Mouse (Mus musculus) hindbrain, embryonic 15.5 days (tissue): ENCODE results near the gene Mal. TPM values are rescaled to one million over a fixed set of nuclear protein-coding genes. Genes with fewer than 3 reads are reported as not detected.
"Not testable (repeated sequence)": the region's sequence is repeated elsewhere in the genome, so short reads cannot be mapped to it uniquely, and the experiment has no call there.

ENCODE experiments used
- ATAC-seq: fragments of 200-750 bp; cut with Nextera tagmentation; 2 replicates; pipeline ENCODE4 v1.8.0; 2017; ENCODE audit warnings: low read depth, moderate number of reproducible peaks, moderate TSS enrichment; ENCODE audit not compliant: low FRiP score
- H3K27ac ChIP-seq: fragments of 300-500 bp; sonication (generic); replicated peaks from 2 replicates; pipeline ENCODE4 v1.5.1; 2015; ENCODE audit warnings: mild to moderate bottlenecking, inconsistent platforms
- H3K27me3 ChIP-seq: fragments of 300-500 bp; sonication (generic); 2 replicates; pipeline ENCODE4 v1.6.1; 2015; ENCODE audit warnings: control low read depth, inconsistent platforms
- H3K36me3 ChIP-seq: fragments of 300-500 bp; sonication (generic); 2 replicates; pipeline ENCODE4 v1.6.1; 2015; ENCODE audit warnings: control low read depth, inconsistent platforms
- H3K4me1 ChIP-seq: fragments of 300-500 bp; sonication (generic); replicated peaks from 2 replicates; pipeline ENCODE4 v1.6.1; 2015; ENCODE audit warnings: control low read depth, inconsistent platforms
- H3K4me2 ChIP-seq: fragments of 300-500 bp; sonication (generic); 2 replicates; pipeline ENCODE4 v1.6.1; 2015; ENCODE audit warnings: moderate library complexity, mild to moderate bottlenecking, inconsistent platforms
- H3K4me3 ChIP-seq: fragments of 300-500 bp; sonication (generic); 2 replicates; pipeline ENCODE4 v1.5.1; 2015; ENCODE audit warnings: mild to moderate bottlenecking, inconsistent platforms
- H3K9ac ChIP-seq: fragments of 300-500 bp; sonication (generic); 2 replicates; pipeline ENCODE4 v1.6.1; 2015; ENCODE audit warnings: inconsistent platforms
- H3K9me3 ChIP-seq: fragments of 300-500 bp; sonication (generic); 2 replicates; pipeline ENCODE4 v1.6.1; 2016; ENCODE audit warnings: control low read depth, inconsistent platforms
- WGBS: fragments of 180-500 bp; shearing (Covaris S2); methylation state at CpG from one replicate; pipeline ENCODE4 v1.1.7; 2015; 5-methylcytosine and 5-hydroxymethylcytosine counted together
- polyA plus RNA-seq: library from polyadenylated mRNA; unstranded; fragments of >200 nt; fragmentation: Nextera tagmentation; extraction: Ambion mirVana; gene quantifications from 2 replicates; pipeline ENCODE4 v1.2.1, GENCODE M21; 2015

The Mal gene
- polyA plus RNA-seq, 1 experiment from 2014 or later = 2.9 TPM

DNA sequence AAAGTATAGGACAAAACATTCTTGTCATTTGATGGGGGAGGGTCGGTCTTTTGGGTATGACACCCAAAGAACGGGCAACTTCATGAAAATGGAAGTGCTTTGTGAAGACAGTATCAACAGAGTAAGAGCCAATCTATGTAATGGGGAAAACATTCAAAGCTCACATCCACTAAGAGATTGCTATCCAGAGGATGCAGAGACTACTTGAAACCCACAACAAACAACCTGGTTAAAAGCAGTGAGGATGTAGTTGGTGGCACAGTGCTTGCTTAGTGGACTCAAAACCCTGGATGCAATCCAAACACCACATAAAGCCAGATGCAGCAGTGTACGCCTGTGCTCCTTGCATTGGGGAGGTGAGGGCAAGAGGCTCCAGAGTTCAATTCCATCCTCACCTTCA, 37.2 kb downstream of the Mal start:
- 94% methylated on average over 3 of the region's 3 CpGs for WGBS
- no peaks in the 10 kb centered on the region for H3K27me3 ChIP-seq
- H3K27ac ChIP-seq = no peak overlapping the region
- no peak overlapping the region for H3K9ac ChIP-seq
- H3K4me1 ChIP-seq = no peaks in the 10 kb centered on the region; the same call in 1 of the 2 replicates
- H3K9me3 ChIP-seq = no peaks in the 10 kb centered on the region
- H3K4me3 ChIP-seq = no peak overlapping the region
- no peak overlapping the region for H3K4me2 ChIP-seq
- no peaks in the 10 kb centered on the region for H3K36me3 ChIP-seq
- ATAC-seq = no peak

DNA sequence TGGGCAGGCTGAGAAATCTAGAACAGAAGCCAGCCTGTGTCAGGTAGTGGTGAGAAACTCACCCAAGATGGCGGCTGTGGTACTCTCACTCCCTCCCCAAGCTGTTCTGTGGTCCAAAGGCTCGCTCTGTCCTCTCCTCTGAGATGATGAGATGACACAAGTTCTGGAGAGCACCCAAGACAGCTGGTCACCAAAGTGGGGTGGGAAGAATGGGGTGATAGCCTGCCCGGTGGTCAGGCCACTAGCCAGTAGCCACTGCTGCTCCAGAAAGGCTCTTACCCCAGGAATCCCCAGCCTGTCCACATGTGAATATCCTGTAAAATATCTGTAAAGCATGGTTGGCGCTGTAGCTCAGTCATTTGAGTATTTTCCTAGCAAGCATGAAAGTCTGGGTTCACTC, 44.2 kb downstream of the Mal start:
- no peaks in the 10 kb centered on the region for H3K9me3 ChIP-seq
- no peak for ATAC-seq
- H3K27ac ChIP-seq = no peak overlapping the region
- H3K36me3 ChIP-seq = no peaks in the 10 kb centered on the region
- H3K4me2 ChIP-seq = no peak overlapping the region
- no peak overlapping the region for H3K9ac ChIP-seq
- no peaks in the 10 kb centered on the region for H3K27me3 ChIP-seq
- H3K4me3 ChIP-seq = no peak overlapping the region
- H3K4me1 ChIP-seq = no peaks in the 10 kb centered on the region
- 96% methylated on average over 4 of the region's 4 CpGs for WGBS

DNA sequence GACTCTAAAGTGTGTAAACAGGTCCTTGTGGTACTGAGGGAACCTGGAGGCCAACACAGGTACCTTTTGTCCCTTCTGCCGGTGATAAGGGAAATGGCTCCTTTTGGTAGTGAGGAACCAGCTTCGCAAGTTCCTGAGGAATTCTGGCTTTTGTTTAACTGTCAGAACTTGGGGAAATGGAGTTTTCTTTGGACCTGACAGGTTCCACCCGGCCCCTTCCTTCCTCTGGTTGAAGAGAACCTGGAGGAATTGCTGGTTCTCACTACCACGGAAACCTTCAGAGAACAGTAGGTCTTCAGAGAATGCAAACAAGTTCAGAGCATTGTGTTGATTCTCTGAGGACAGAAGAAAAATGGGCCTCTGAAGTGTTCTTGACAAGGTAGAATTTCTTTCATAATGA, 45.1 kb downstream of the Mal start:
- 85% methylated on average over 4 of the region's 4 CpGs for WGBS
- no peak for ATAC-seq
- no peaks in the 10 kb centered on the region for H3K4me1 ChIP-seq

DNA sequence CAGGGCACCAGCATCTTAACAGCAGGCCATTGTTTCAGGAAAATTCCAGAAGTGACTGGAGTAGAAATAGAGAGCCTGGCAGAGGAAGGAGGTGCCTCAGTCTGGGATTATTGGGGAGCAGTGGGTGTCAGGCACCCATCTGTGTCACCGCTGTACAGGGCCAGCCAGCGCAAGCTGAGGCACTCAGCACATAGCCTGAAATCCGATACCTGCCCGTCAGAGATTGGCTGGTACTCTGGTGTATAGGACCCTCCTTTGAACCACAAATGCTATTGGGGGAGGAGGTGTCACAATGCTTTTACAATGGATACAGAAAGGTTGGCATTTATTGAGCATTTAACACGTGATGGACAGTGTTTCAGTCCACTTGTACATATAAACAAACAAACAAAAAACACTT, 47.5 kb downstream of the Mal start:
- Histone ChIP-seq H3K27me3 (no peaks in the 10 kb centered on the region), H3K27ac (no peak overlapping the region), H3K4me3 (no peak overlapping the region), H3K4me1 (no peaks in the 10 kb centered on the region), H3K4me2 (no peak overlapping the region), H3K36me3 (peaks cover 24% of the 10 kb centered on the region), H3K9me3 (no peaks in the 10 kb centered on the region), H3K9ac (no peak overlapping the region)
- no peak for ATAC-seq
- WGBS = 13% methylated on average over 5 of the region's 5 CpGs

More for the DNA sequence above, 45.1 kb downstream of the Mal start:
- peaks cover under 1% of the 10 kb centered on the region for H3K36me3 ChIP-seq
- H3K9me3 ChIP-seq = no peaks in the 10 kb centered on the region
- H3K27me3 ChIP-seq = no peaks in the 10 kb centered on the region
- H3K4me2 ChIP-seq = no peak overlapping the region
- H3K4me3 ChIP-seq = no peak overlapping the region
- H3K27ac ChIP-seq = no peak overlapping the region
- no peak overlapping the region for H3K9ac ChIP-seq

DNA sequence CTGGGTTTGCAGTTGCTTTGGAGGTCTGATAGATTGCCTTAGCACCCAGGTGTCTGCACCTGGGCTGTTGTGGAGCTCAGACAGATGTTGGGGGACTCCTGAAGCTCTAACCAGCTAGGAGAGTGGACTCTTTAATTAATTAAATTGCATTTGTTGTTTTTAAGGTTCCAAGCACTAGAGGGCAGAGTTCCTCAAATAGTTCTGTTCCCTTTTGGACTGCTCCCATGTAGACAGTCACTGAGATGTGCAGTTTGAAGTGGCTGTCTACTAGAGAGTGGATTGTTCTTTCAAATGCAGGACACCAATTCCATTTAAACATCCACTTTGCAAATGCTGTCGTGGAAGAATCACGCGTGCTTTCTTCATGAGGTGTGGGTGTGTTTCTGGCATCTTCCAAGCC, 48.3 kb downstream of the Mal start:
- H3K27me3 ChIP-seq = no peaks in the 10 kb centered on the region
- H3K27ac ChIP-seq = no peak overlapping the region
- no peak overlapping the region for H3K4me2 ChIP-seq
- peaks cover 26% of the 10 kb centered on the region for H3K36me3 ChIP-seq
- no peak overlapping the region for H3K9ac ChIP-seq
- WGBS = 59% methylated on average over 3 of the region's 3 CpGs
- no peaks in the 10 kb centered on the region for H3K4me1 ChIP-seq
- ATAC-seq = peak; percentile 67; the same call in 1 of the 2 replicates
- H3K4me3 ChIP-seq = no peak overlapping the region
- H3K9me3 ChIP-seq = no peaks in the 10 kb centered on the region

DNA sequence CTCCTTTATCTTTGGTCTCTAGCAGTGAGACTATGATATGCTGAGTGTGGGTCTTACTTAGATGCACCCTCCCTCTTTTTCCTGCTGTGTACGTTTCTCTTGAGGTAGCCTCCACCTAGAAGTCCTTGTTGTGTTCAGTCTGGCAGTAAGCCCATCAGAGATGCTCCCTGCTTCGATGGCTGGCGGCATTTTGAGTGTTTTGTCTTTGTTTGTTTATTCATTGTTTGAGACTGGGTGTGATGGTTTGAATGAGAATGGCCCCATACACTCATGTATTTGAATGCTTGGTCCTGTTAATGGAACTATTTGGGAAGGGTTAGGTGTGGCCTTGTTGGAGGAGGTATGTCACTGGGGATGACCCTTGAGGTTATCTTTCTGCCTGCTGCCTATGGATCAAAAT, 51.3 kb downstream of the Mal start:
- Histone ChIP-seq H3K27ac (no peak overlapping the region), H3K36me3 (peaks cover 51% of the 10 kb centered on the region), H3K9ac (no peak overlapping the region), H3K4me2 (no peak overlapping the region), H3K9me3 (no peaks in the 10 kb centered on the region), H3K27me3 (no peaks in the 10 kb centered on the region), H3K4me3 (no peak overlapping the region), H3K4me1 (no peaks in the 10 kb centered on the region)
- no peak for ATAC-seq
- WGBS = 92% methylated on average over 3 of the region's 3 CpGs

DNA sequence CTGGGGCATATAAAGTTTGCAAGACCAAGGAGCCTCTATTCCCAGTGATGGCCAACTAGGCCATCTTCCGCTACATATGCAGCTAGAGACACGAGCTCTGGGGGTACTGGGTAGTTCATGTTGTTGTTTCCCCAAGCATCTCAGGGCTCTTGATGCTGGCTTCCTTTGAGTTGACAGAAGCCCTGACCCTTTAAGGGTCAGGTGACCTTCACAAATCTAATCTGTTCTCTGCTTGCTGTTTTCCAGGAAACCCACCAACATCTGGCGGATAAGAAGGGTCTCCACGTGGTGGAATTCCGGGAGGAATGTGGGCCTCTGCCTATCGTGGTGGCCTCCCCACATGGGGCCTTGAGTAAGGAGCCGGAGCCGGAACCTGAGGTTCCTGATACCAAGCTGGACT, 53.1 kb downstream of the Mal start:
- H3K9me3 ChIP-seq, H3K27ac ChIP-seq, H3K4me1 ChIP-seq, H3K27me3 ChIP-seq, H3K4me3 ChIP-seq, H3K9ac ChIP-seq, ATAC-seq, H3K4me2 ChIP-seq: not testable (repeated sequence)
- H3K36me3 ChIP-seq = peaks cover 69% of the 10 kb centered on the region
- WGBS = 85% methylated on average over 6 of the region's 8 CpGs

DNA sequence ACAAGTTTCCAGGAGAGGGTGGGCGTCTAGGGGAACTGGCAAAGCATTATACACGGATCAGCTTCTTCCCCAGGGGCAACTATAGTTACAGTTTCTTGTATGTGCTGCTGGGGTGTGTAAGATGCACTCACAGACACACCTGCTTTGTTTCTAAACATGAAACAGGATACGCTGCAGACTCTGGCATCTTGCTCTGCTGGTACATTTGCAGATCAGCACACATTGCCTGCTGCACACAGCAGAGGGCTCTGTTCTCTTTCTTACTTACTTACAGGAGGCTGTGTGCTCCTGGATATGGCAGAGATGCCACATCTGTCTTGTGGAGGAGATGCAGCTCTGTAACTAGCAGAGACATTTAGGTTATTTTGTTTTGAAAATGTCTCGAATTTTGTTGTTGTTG, 65.7 kb downstream of the Mal start:
- H3K36me3 ChIP-seq = peaks cover 23% of the 10 kb centered on the region
- no peak for ATAC-seq

DNA sequence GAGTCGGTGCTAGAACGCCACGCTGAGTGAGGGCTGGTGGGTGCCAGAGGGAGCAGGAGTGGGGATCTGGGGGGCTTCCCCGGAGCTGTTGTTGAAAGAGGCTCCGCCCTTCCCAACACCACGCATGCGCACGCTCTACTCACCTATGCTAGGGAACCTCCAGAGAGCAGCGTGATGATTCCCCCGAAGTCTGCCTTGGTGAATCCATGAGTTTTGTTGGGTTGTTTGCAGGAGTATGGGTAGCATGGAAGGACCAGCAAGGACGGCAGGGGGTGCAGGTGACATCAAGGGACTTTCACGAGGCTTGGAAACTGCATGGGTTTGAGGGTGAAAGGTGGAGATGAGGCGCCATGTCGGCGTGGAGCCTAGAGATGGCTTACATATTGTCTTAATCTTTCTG, 66.3 kb downstream of the Mal start:
- Histone ChIP-seq H3K36me3 (peaks cover 17% of the 10 kb centered on the region), H3K27me3 (no peaks in the 10 kb centered on the region; the same call in 1 of the 2 replicates), H3K4me3 (no peak overlapping the region), H3K9ac (no peak overlapping the region), H3K27ac (no peak overlapping the region), H3K9me3 (no peaks in the 10 kb centered on the region), H3K4me1 (peaks cover 20% of the 10 kb centered on the region), H3K4me2 (no peak overlapping the region)
- 82% methylated on average over 15 of the region's 15 CpGs for WGBS
- no peak for ATAC-seq

More for the DNA sequence above, 65.7 kb downstream of the Mal start:
- no peak overlapping the region for H3K27ac ChIP-seq
- H3K9ac ChIP-seq = no peak overlapping the region
- no peak overlapping the region for H3K4me2 ChIP-seq
- H3K27me3 ChIP-seq = no peaks in the 10 kb centered on the region; the same call in 1 of the 2 replicates
- WGBS = 78% methylated on average over 4 of the region's 4 CpGs
- no peaks in the 10 kb centered on the region for H3K9me3 ChIP-seq
- peaks cover 20% of the 10 kb centered on the region for H3K4me1 ChIP-seq
- no peak overlapping the region for H3K4me3 ChIP-seq

DNA sequence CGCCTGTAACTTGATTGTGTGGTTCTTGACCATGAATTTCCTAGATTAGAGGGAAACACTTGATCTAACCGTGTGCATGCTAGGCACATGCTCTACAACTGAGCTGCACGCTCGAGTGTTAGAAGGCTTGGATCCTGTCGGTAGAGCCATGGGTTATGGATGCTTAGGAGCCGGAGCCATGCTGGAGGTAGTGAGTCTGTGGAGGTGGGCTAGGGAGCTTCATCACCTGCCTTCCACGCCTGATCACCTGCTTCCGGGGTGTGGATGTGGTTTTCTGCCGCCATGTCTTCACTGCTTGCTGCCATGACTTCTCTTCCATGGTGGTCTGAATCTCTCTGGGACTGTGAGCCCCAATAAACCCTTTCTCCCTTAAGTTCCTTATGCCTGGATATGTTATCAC, 67.6 kb downstream of the Mal start:
- WGBS = 95% methylated on average over 9 of the region's 9 CpGs
- Histone ChIP-seq H3K9ac (no peak overlapping the region), H3K4me2 (no peak overlapping the region), H3K27ac (no peak overlapping the region), H3K4me3 (no peak overlapping the region), H3K4me1 (peaks cover 27% of the 10 kb centered on the region), H3K36me3 (peaks cover 10% of the 10 kb centered on the region), H3K9me3 (no peaks in the 10 kb centered on the region), H3K27me3 (no peaks in the 10 kb centered on the region; the same call in 1 of the 2 replicates)
- no peak for ATAC-seq

DNA sequence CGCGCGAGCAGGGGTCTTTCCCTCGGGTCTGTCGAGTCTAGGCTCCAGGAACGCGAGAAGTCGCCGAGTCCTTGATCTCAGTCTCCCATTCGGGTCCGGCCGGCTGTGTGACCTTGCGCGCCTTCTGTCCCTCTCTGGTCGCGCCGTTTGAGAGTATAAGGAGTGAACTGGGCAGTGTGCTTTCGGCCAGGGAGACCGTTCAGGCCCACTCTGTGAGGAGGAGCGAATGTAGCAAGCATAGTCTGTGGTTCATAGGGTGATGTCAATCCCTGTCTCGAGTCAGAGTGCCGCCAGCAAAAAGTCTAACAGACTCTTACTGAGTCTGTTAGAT, 69.0 kb downstream of the Mal start:
- no peaks in the 10 kb centered on the region for H3K9me3 ChIP-seq
- H3K4me3 ChIP-seq = peak overlapping the region; percentile 91
- 0% methylated on average over 22 of the region's 22 CpGs for WGBS
- ATAC-seq = no peak
- peak overlapping the region; percentile 95 for H3K27ac ChIP-seq
- no peaks in the 10 kb centered on the region; the same call in 1 of the 2 replicates for H3K27me3 ChIP-seq
- H3K4me1 ChIP-seq = peaks cover 34% of the 10 kb centered on the region
- H3K4me2 ChIP-seq = peak overlapping the region; percentile 80
- 0 out of 2 replicates have a peak, but pooled peaks cover 4% of the 10 kb centered on the region for H3K36me3 ChIP-seq
- H3K9ac ChIP-seq = peak overlapping the region; percentile 81

DNA sequence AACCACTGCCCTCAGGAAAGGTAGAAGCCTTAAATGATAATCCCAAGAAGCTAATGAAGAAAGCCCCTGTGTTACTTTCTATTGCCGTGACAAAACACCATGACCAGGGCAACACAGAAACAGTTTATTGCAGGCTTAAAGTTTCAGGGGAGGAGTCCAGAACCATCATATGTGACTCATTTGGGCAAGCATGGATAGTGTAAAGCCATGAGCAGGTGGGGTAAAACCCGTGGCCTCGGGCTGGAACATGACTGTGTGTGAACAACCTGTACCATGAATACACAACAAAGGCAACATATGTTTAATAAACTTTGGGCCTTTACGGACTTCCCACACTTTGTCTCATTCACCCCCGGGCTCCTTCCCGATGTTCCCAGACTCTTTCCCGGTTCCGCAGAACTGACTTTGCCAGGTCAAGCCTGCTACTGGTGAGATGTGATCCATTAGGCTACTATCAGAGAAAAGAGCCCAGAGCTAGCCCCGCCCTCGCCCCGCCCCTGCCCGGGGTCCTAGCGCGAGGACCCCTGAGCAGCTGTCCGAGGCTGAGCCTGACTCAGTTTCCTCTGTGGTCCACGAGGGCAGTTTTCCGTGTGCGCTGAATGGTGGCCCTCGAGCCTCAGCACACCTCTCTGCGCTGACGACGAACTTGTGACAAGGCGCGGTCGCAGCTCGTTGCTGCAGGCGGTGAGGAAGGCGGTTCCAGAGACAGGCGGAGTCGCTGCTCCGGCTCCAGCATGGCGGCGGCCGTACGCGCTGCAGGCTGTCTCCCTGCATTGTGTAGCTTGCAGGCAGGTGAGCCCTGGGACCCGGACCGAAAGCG, 69.6 kb downstream of the Mal start, which contains the start of the genes Zfp661 and Mrps5:
Zfp661 (minus strand) TSS at position 401 of the 820 bp plus-strand sequence.
Mrps5 (plus strand) TSS at position 529 of the 820 bp plus-strand sequence.
- no peaks in the 10 kb centered on the region for H3K36me3 ChIP-seq
- peak within 1 kb of the TSS; percentile 81 for H3K9ac ChIP-seq
- peak within 1 kb of the TSS; percentile 80 for H3K4me2 ChIP-seq
- no peaks in the 10 kb centered on the region for H3K9me3 ChIP-seq
- ATAC-seq = peak; percentile 83
- peak within 1 kb of the TSS; percentile 91 for H3K4me3 ChIP-seq
- H3K4me1 ChIP-seq = peaks cover 34% of the 10 kb centered on the region
- H3K27me3 ChIP-seq = no peaks in the 10 kb centered on the region; the same call in 1 of the 2 replicates
- 4% methylated on average over 39 of the region's 39 CpGs for WGBS
- peak within 1 kb of the TSS; percentile 95 for H3K27ac ChIP-seq
